ENCODE assay signal across 12 mouse cellular contexts in the genomic region with DNA sequence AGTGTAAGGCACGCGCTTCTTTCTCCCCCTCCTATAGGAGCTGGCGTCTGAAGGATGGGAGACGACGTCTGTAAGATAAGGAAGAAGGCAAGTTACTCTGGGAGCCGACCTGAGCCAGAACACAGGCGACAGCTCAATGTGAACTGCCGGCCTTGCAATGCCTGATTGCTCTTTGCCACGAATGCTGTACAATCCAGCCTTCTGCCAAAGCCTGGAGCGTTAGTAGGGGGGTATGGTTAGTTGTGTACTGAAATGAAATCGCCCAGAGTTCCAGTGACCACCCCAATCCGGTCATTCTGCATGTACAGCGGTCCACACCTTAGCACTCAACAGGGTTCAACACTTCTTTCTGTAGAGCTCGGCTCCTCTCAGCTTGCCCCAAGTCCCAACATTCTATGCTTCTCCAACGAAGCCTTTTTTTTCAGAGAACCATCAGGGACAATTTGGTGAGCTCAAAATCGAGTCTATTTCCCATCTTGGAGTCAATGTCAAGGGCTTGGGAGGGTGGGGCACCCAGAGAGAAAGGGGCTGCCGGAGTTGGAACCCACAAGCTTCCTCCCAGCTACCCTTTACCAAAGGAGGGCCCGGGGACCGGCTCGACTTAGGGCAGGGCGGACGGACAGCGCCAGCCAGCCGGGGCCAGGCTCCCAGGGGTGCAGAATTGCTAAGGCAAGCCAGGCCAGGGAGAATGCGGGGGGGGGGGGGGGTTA. TPM values are rescaled to one million over a fixed set of nuclear protein-coding genes. Genes with fewer than 3 reads are reported as not detected.
DNase-seq lines count a peak whose midpoint lies in the region; ATAC-seq and TF ChIP-seq lines count a peak whose summit lies in the region.
"Had no signal": no experiment of that assay in that cellular context is flagged by ENCODE, and none has a peak within 500 bp of the region (broad histone marks: within the 10 kb centered on the region; RNA-seq: fewer than 3 reads in every experiment).

No protein-coding gene starts in this region.

- no peak overlapping the region for H3K4me2 ChIP-seq in kidney, postnatal 0 days (ENCODE audit: low read length)
- no peak overlapping the region for H3K4me2 ChIP-seq in embryonic facial prominence, embryonic 12.5 days (replicated peaks)

- no peak overlapping the region for H3K9ac ChIP-seq in kidney, postnatal 0 days (ENCODE audit: low read depth, low read length)
- H3K9ac ChIP-seq in embryonic facial prominence, embryonic 12.5 days: no peak overlapping the region
- H3K9ac ChIP-seq: lung, embryonic 15.5 days had no signal

- WGBS in kidney, postnatal 0 days: 2% methylated on average over 25 of the region's 25 CpGs
- WGBS in embryonic facial prominence, embryonic 12.5 days: under 1% methylated on average over 24 of the region's 25 CpGs

- no peak for TF ChIP-seq CTCF in gastrocnemius, adult 2 months (IDR thresholded peaks at IDR 0.05)
- TF ChIP-seq CTCF in kidney, postnatal 0 days (IDR thresholded peaks at IDR 0.05; ENCODE audit: low read depth): no peak

- peak overlapping the region; percentile 77 for H3K4me3 ChIP-seq in gastrocnemius, adult 2 months
- no peak overlapping the region for H3K4me3 ChIP-seq in kidney, postnatal 0 days (replicated peaks; ENCODE audit: low read depth, low read length)
- peak overlapping the region; percentile 5; the same call in 1 of the 2 replicates for H3K4me3 ChIP-seq in embryonic facial prominence, embryonic 12.5 days
- H3K4me3 ChIP-seq: erythroblast, embryonic 14.5 days had no signal

- intact Hi-C loops in gastrocnemius, adult 2 months (cut with DNase I): loop anchor here (2.0 to 5.0 kb wide), 2 partner anchors 318 to 466 kb away; no protein-coding TSS in a partner anchor

- H3K27me3 ChIP-seq in kidney, postnatal 0 days (ENCODE audit: insufficient read depth, low read length): peaks cover 58% of the 10 kb centered on the region
- H3K27me3 ChIP-seq in embryonic facial prominence, embryonic 12.5 days: peaks cover 82% of the 10 kb centered on the region

- H3K27ac ChIP-seq in gastrocnemius, adult 2 months: peak overlapping the region; percentile 79
- no peak overlapping the region for H3K27ac ChIP-seq in kidney, postnatal 0 days
- no peak overlapping the region for H3K27ac ChIP-seq in embryonic facial prominence, embryonic 12.5 days
- H3K27ac ChIP-seq: lung, embryonic 15.5 days had no signal

- H3K4me1 ChIP-seq in kidney, postnatal 0 days (replicated peaks; ENCODE audit: insufficient read depth, low read length): no peaks in the 10 kb centered on the region; the same call in 1 of the 2 replicates
- H3K4me1 ChIP-seq in embryonic facial prominence, embryonic 12.5 days: peaks cover 4% of the 10 kb centered on the region; the same call in 1 of the 2 replicates

- no peaks in the 10 kb centered on the region for H3K36me3 ChIP-seq in kidney, postnatal 0 days (ENCODE audit: insufficient read depth, low read length)
- H3K36me3 ChIP-seq in embryonic facial prominence, embryonic 12.5 days: no peaks in the 10 kb centered on the region
- H3K36me3 ChIP-seq: lung, embryonic 15.5 days had no signal

- no peak for DNase-seq in gastrocnemius, adult 2 months
- no peak for DNase-seq in gastrocnemius, adult 18-20 months (ENCODE audit: low spot score)
- DNase-seq in kidney, postnatal 0 days (ENCODE audit: low spot score): peak; percentile 22
- no peak for DNase-seq in kidney, postnatal 14 days
- DNase-seq in naive thymus-derived CD4-positive, alpha-beta T cell, adult 2 months (ENCODE audit: low read depth): peak; percentile 41
- DNase-seq in layer of hippocampus, adult 11-12 months (ENCODE audit: low spot score): no peak
- no peak for DNase-seq in right cerebral cortex, postnatal 36 days (ENCODE audit: low spot score in 2 of 2)
- DNase-seq: cerebellum, postnatal 36 days; midbrain, embryonic 14.5 days had no signal

- ATAC-seq in kidney, postnatal 0 days (replicated peaks; ENCODE audit: low FRiP score, low read depth): no peak
- no peak for ATAC-seq in embryonic facial prominence, embryonic 12.5 days (ENCODE audit: insufficient number of reproducible peaks, insufficient read depth, low FRiP score, low TSS enrichment)

- no peaks in the 10 kb centered on the region for H3K9me3 ChIP-seq in kidney, postnatal 0 days (replicated peaks; ENCODE audit: low read length)
- no peaks in the 10 kb centered on the region for H3K9me3 ChIP-seq in embryonic facial prominence, embryonic 12.5 days
- H3K9me3 ChIP-seq: lung, embryonic 15.5 days had no signal

RNA-seq across cellular contexts. Expression of gene Hoxa13, which starts 1.4 kb away (rescaled TPM):
- total RNA-seq in gastrocnemius, adult 2 months (2021): 1 to 10 TPM; 1.5 to 3.8 TPM
- 1 to 10 TPM; 3.7 to 6.0 TPM for total RNA-seq in gastrocnemius, adult 18-20 months (2021)
- not detected in 2 replicates for polyA plus RNA-seq in kidney, postnatal 0 days (2015; fragmentation: Nextera tagmentation; extraction: Ambion mirVana)
- polyA plus RNA-seq in embryonic facial prominence, embryonic 12.5 days (2016; fragmentation: Nextera tagmentation; extraction: Ambion mirVana): not detected in 2 replicates
- polyA plus RNA-seq: erythroblast, embryonic 14.5 days; lung, embryonic 15.5 days; midbrain, embryonic 14.5 days had no signal

RNA-seq across cellular contexts. Expression of gene Hoxa11, which starts 13.6 kb away (rescaled TPM):
- total RNA-seq in gastrocnemius, adult 2 months (2021): 1 to 10 TPM; 1.0 to 4.3 TPM
- 1 to 10 TPM; 2.1 to 2.9 TPM for total RNA-seq in gastrocnemius, adult 18-20 months (2021)
- polyA plus RNA-seq in kidney, postnatal 0 days (2015; fragmentation: Nextera tagmentation; extraction: Ambion mirVana): 24.7 and 27.7 TPM in 2 replicates
- 0.08 TPM in 1 of 2 replicates, not detected in the other for polyA plus RNA-seq in embryonic facial prominence, embryonic 12.5 days (2016; fragmentation: Nextera tagmentation; extraction: Ambion mirVana)
- polyA plus RNA-seq: erythroblast, embryonic 14.5 days; lung, embryonic 15.5 days; midbrain, embryonic 14.5 days had no signal

RNA-seq across cellular contexts. Expression of gene Hoxa10, which starts 18.6 kb away (rescaled TPM):
- total RNA-seq in gastrocnemius, adult 2 months (2021): 10 to 100 TPM; 17.4 to 17.7 TPM
- 10 to 100 TPM; 13.7 to 15.0 TPM for total RNA-seq in gastrocnemius, adult 18-20 months (2021)
- 175 and 183 TPM in 2 replicates for polyA plus RNA-seq in kidney, postnatal 0 days (2015; fragmentation: Nextera tagmentation; extraction: Ambion mirVana)
- polyA plus RNA-seq in embryonic facial prominence, embryonic 12.5 days (2016; fragmentation: Nextera tagmentation; extraction: Ambion mirVana): 0.13 TPM in 1 of 2 replicates, not detected in the other
- polyA plus RNA-seq: erythroblast, embryonic 14.5 days; midbrain, embryonic 14.5 days had no signal

RNA-seq across cellular contexts. Expression of gene Hoxa9, which starts 28.3 kb away (rescaled TPM):
- total RNA-seq in gastrocnemius, adult 2 months (2021): 1 to 10 TPM; 7.5 to 8.8 TPM
- 1 to 10 TPM; 7.2 to 7.4 TPM for total RNA-seq in gastrocnemius, adult 18-20 months (2021)
- 57.3 and 57.8 TPM in 2 replicates for polyA plus RNA-seq in kidney, postnatal 0 days (2015; fragmentation: Nextera tagmentation; extraction: Ambion mirVana)
- polyA plus RNA-seq in embryonic facial prominence, embryonic 12.5 days (2016; fragmentation: Nextera tagmentation; extraction: Ambion mirVana): not detected in 2 replicates
- polyA plus RNA-seq: erythroblast, embryonic 14.5 days; midbrain, embryonic 14.5 days had no signal

RNA-seq across cellular contexts. Expression of gene Hoxa7, which starts 37.6 kb away (rescaled TPM):
- 1 to 10 TPM; 4.7 to 5.0 TPM for total RNA-seq in gastrocnemius, adult 2 months (2021)
- total RNA-seq in gastrocnemius, adult 18-20 months (2021): 1 to 10 TPM; 4.7 to 5.0 TPM
- 29.7 and 31.7 TPM in 2 replicates for polyA plus RNA-seq in kidney, postnatal 0 days (2015; fragmentation: Nextera tagmentation; extraction: Ambion mirVana)
- 0.20 TPM in 1 of 2 replicates, not detected in the other for polyA plus RNA-seq in embryonic facial prominence, embryonic 12.5 days (2016; fragmentation: Nextera tagmentation; extraction: Ambion mirVana)
- polyA plus RNA-seq: midbrain, embryonic 14.5 days had no signal

Comparison
In these comparisons a context has a peak if more than half of its experiments do, and no peak if none do; other contexts are left out.
1. DNase-seq: peak in kidney, postnatal 0 days (single experiment) and naive thymus-derived CD4-positive, alpha-beta T cell, adult 2 months (single experiment); none in gastrocnemius, adult 2 months (single experiment), gastrocnemius, adult 18-20 months (single experiment), kidney, postnatal 14 days (single experiment), layer of hippocampus, adult 11-12 months (single experiment) and right cerebral cortex, postnatal 36 days (0 of 2).